Mouse (Mus musculus) mesoderm, embryonic 11.5 days (tissue): ENCODE measurements around the gene Lat.

Experiments used
- DNase-seq: peaks from one replicate; pipeline ENCODE4 v3.0.0-alpha.2; 2012; ENCODE audit warnings: low read depth, low spot score

The Lat gene

GRCm38 (mm10) chr7:126368367-126368766 is 1.0 kb downstream of the Lat start:
- no peak for DNase-seq

DNA sequence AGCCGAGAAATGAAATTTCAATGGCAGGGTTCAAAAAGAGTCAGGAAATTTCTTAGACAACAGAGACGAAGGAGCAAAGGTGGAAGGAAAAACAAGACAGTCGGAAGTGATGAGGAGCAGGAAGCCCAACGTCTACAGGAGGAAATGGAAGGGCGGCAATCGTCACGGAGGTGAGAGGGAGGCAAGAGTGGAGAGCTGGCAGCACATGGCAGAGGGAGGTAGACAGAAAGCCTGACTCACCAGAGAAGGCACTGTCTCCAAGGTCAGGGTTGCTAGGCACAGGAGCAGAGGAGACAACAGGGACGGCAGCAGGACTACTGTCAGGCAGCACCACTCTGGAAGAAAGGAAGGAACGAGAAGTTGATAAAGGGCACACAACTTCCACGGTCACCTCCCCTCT is 1.7 kb downstream of the Lat start:
- no peak for DNase-seq

GRCm38 (mm10) chr7:126363038-126363437 is 6.3 kb downstream of the Lat start:
- no peak for DNase-seq

DNA sequence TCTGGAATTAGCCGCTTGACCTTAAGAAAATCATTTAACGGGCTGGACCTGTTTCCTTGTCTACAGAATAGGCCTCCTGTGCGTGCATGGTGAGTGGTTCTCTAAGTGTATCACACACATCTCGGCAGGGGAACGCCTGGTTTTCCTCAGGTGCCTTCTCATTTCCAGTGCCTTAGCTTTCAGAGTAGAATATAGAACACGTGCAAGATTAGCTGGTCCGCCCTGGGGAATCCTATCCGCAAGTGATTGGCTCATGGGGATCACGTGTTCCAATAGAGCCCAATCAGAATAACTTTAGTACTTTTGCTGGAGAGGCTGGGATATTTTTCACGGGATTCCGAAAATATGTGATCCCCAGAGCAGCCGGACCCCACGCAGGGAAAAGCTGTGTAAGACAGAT is 10.3 kb downstream of the Lat start:
- DNase-seq: no peak

GRCm38 (mm10) chr7:126358413-126358812 is 11.0 kb downstream of the Lat start:
- no peak for DNase-seq

DNA sequence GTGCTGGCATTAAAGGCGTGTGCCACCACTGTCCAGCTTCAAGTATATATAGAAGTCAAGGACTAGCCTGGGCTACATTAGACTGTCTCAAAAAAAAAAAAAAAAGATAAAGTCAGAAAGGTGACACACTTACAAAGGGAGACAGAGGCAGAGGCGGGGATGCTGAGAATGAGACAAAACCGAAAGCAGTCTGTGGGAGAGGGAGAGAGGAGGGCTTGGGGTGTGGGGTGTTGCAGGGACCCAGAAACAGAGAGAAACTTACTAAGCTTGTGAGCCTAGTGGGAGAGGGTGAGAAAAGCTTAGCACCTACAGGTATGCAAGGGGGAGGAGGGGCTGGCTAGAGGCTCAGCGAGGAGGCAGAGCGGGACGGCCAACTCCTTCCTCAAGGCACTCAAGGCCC is 11.5 kb downstream of the Lat start:
- no peak for DNase-seq

DNA sequence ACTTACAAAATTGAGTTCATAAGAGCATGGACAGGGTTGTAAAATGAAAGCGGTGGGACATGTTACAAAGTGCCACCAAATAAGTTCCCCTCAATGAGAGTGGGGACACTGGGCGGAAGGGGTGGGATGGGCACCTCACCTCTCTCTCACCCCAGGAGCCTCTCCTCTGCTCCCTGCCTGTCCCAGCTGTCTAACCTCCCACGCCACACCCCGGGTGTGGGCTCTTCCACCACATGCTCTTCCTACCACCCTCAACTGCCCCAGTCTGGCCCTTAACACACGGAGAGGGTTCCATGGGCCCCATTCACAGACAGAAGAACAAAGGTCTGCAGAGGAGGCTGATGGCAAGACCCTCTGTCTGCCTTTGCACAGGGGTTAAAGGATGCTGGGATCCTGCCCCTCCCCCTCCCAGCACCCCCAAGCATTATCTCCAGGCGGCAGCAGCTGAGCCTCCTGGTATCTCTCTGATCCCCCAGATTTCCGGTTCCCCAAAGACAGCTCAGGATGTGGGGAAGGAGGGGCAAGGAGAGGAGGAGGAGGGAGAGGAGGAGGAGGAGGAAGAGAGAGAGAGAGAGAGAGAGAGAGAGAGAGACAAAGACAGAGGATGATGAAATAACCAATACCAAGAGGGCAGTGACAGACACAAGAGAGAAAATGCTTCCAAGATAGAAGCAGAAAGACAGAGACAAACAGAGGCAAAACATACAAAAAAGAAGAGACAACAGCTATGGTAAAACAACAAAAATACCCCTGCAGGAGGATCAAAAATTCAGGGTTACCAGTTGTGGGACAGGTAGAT is 12.4 kb downstream of the Lat start:
- no peak for DNase-seq

GRCm38 (mm10) chr7:126355847-126356597 is 13.3 kb downstream of the Lat start:
- no peak for DNase-seq

- DNase-seq: no peak
Observed at GRCm38 (mm10) chr7:126354738-126355614, 14.4 kb downstream of the Lat start.

- DNase-seq: no peak
Observed at GRCm38 (mm10) chr7:126353994-126354365, 15.4 kb downstream of the Lat start.

DNA sequence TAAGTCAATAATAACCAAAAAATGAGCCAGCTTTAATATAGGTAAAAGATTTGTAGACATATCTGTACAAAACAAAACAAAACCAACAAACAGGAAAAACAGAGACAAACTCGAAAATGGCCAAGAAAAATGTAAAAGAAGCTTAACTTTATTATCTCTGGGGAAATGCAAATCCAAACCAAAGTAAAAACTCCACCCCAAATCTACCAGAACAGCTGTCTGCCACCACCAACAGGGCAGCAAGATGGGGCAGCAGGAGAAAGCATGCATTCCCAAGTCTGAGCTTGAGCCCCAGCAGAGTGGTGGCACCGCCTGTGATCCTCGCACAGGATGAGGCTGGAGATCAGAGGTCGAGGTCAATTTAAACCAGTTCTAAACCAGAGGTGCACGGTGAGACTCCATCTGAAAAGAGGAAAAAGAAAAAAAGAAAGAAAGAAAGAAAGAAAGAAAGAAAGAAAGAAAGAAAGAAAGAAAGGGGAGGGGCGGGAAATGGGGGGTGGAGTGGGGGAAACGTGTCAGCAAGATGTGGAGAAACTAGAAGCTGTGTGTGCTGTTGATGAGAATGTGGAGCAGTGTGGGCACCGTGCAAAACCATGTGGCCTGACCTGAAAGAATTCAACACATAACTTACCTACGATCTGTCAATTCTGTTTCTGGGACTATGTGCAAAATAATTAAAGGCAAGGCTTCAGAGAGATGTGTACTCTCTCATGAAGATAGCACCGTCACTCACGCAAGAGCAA is 15.9 kb downstream of the Lat start:
- no peak for DNase-seq

DNA sequence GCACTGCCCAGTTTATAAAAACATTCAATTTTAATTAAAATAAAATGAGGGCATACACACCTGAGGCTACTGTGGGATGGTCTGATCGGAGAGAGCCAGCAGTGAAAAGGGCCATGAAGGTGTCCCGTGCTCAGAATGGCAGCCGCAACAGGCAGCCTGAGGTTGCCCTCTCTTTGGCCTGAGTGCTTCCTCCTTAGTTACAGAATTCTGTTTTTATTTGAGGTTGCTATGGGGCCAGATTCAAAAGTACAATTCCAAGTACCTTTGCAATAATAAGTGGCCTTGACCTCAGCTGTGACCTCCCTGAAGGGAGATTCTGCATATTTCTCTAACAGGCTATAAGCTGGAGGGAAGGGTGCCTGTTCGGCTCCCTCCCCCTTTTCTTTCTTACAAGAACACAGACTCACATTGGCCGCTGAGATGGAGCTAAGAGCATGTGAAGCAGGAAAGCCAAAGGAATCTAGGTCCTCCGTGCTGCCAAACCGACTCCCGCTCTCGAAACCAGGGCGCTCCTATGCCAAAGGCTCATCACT is 17.9 kb downstream of the Lat start:
- no peak for DNase-seq

DNA sequence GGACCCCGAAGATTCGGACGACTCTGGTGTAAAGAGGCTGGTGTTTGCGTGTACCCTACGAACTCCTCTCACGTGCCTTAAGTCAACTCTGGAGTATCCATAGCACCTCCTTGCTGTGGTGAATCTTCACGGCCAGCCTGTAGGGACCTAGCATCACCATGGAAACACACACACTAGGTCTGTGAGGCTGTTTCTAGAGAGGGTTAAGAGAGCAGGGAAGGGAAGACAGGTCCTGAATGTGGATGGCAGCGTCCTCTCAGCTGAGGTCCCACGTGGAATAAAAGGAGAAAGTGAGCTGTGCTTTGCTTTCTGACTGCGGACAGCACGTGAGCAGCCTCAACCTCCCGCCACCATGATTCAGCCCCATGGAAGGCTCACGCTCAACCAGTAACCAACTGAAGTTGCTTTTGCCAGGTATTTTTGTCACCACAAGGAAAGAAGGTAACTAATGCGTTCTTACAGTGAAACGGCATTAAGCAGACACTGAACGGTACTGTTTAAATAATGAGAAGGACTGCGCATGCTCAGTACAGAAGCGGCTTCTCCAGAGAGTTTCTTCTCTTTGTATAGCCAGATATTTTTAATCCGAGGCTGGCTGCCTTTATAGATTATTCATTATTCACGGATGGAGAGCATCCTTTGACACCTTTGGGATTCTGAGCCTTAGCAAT is 18.5 kb downstream of the Lat start:
- no peak for DNase-seq

DNA sequence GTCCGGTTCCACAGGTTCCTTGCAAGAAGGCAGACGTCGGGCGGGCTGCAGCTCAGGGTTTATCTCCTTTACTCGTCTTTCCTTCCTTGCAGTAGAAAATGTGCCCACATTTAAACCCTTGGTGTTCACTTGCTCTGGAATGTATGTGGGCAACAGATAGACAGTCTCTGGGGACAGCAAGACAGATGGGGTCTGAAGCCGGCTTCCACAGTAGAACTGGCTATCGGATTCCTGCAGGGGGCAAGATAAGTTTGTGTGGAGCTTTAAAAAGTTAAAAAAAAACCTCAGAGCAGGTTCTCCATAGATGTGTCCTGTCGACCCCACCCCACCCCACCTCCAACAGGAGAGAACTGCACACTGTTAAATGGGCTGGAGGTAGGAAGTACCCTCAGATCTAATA is 21.1 kb downstream of the Lat start:
- DNase-seq: no peak

GRCm38 (mm10) chr7:126347098-126347497 is 22.3 kb downstream of the Lat start:
- no peak for DNase-seq

- no peak for DNase-seq
Observed at GRCm38 (mm10) chr7:126345969-126346368, 23.4 kb downstream of the Lat start.

DNA sequence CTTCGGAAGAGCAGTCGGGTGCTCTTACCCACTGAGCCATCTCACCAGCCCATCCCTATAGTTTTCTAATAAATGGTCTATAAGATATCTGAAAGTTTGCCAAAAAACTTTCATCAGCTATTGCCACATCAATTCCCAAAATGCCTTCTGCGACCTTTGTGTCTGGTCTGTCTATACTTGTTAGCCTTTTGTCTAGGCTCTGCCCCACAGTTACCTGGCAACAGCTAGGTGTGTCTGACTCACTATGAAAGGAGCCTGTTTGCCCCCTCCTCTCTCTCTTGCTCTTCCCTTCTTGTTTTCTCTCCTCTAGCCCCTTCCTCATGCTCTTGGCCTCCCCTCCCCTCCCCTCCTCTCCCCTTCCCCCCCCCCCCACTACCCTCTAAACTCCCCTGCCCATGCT is 23.8 kb downstream of the Lat start:
- DNase-seq: no peak

GRCm38 (mm10) chr7:126340896-126341295 is 28.5 kb downstream of the Lat start:
- DNase-seq: no peak

DNA sequence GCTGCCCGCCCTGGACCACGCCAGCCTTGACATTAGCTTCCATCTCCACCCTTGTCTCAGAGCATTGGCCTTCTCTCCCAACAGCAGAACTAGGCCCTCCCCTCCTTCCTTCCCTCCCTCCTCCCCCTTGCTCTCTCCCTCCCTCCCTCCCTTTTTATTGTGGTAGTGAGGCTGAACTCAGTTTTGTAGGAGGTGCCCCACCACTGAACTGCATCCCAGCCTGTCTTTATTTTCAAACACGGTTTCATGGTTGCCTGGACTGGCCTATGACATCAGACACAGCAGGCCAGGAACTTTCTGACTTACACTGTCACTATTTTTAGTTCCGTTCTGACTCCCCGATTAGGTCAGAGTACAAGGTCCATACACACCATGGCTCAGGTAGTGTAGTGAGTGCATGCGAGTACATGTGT is 29.2 kb downstream of the Lat start:
- DNase-seq: no peak

DNA sequence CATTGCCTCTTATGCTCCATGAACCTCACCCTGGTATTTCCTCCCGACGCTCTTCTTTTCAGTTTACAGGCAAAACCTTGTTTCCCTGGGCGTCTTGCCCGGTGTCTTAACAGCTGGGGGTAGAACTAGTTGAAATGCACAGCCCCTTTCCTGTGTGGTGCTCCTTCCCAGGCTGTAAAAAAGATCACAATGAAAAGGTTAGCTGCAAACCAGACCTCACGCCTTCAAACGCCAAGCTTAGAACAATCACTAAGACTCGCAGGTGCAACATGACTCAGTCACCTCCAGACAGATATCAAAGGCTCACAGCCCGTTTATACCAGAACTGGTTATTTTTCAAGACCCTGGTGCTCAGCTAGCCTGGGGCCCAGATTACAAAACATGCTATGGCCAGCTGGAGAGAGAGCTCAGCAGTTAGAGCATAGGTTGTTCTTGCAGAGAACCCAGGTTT is 29.8 kb downstream of the Lat start:
- no peak for DNase-seq

DNA sequence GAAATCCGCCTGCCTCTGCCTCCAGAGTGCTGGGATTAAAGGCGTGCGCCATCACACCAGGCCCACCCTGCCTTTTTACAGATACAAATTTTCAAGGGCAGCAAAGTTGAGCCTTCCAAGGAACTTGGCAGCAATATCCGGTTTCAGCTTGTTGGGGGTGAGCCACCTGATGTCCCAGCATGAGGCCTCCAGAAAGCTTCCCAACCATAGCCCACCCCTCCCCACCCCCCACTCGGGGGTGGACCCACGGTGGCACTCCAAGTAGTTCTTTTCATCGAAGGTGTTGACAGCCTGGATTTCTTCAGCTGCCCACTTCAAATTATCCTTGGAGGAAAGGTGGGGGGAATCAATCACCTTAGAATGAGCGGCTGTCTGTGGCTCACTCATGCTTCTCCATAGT is 30.5 kb downstream of the Lat start:
- DNase-seq: no peak
